Mouse (Mus musculus) heart, postnatal 0 days (tissue): ENCODE measurements around the gene Dpp8.

Source experiments
- CTCF ChIP-seq: IDR thresholded peaks from 2 replicates; pipeline ENCODE4 v1.5.1; 2016; ENCODE audit warnings: antibody characterized with exemption, control low read depth, low read depth
- EP300 ChIP-seq: IDR thresholded peaks from 2 replicates; pipeline ENCODE4 v1.6.1; 2016; ENCODE audit warnings: antibody characterized with exemption, low read depth

DNA sequence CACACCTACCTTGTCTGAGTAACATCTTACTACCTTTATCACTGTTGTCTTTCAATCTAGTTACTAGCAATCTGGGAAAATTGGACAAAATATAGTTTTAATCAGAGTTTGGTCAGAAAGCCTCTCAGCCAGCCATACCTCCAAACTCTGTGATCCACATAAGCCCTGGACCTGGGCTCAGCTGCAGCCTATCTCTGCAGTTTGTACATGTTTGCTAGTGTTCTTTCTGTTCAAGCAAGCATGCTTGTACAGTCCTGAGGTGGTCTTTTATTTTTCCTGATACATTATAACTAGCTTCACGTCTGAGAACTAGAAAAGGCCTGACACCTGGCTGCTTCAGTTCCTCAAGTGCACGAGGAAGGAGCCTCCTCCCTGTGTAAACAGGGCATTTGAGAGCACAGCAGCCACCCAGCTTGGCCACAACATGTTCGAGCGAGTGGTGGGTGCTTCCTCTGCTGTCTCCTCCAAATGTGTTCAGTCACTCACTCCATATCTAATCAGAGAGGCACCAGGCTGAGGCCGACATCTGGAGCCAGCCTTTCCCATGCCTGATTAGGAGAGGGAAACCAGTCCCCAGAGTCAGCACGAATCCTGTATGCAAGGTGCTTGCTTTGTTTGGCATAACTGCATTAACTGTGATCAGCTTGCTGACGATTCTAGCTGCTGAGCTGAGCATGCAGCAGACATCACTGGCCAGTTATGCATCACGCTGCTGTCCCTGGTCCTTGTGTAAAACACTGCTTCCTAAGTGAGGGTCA is 47.0 kb upstream of the Dpp8 start:
- TF ChIP-seq CTCF = no peak
- no peak for TF ChIP-seq EP300
